ENCODE assay signal across 12 mouse cellular contexts in genomic region chr17:56511707-56512090, GRCm38 (mm10). TPM values are rescaled to one million over a fixed set of nuclear protein-coding genes. Genes with fewer than 3 reads are reported as not detected.
DNase-seq lines count a peak whose midpoint lies in the region; ATAC-seq and TF ChIP-seq lines count a peak whose summit lies in the region.
"Had no signal": no experiment of that assay in that cellular context is flagged by ENCODE, and none has a peak within 500 bp of the region (broad histone marks: within the 10 kb centered on the region; RNA-seq: fewer than 3 reads in every experiment).

No protein-coding gene starts in this region.

- H3K9ac ChIP-seq in kidney, postnatal 0 days (ENCODE audit: low read depth, low read length), result no peak overlapping the region
- 0 out of 2 replicates have a peak overlapping the region, but pooled peaks have one; percentile 20 for H3K9ac ChIP-seq in intestine, embryonic 14.5 days (ENCODE audit: low read length)
- H3K9ac ChIP-seq in neural tube, embryonic 12.5 days, result 0 out of 2 replicates have a peak overlapping the region, but pooled peaks have one; percentile 21

- H3K4me2 ChIP-seq in kidney, postnatal 0 days (ENCODE audit: low read length), result peak overlapping the region; percentile 37
- H3K4me2 ChIP-seq in intestine, embryonic 14.5 days (ENCODE audit: low read length), result peak overlapping the region; percentile 40
- peak overlapping the region; percentile 46 for H3K4me2 ChIP-seq in neural tube, embryonic 12.5 days (replicated peaks)

- 25% methylated on average over 29 of the region's 29 CpGs for WGBS in kidney, postnatal 0 days
- WGBS in forebrain, embryonic 10.5 days, result 23% methylated on average over 29 of the region's 29 CpGs
- 25% methylated on average over 29 of the region's 29 CpGs for WGBS in intestine, embryonic 14.5 days
- WGBS in neural tube, embryonic 12.5 days, result 25% methylated on average over 29 of the region's 29 CpGs

- no peaks in the 10 kb centered on the region for H3K9me3 ChIP-seq in kidney, postnatal 0 days (replicated peaks; ENCODE audit: low read length)
- H3K9me3 ChIP-seq in forebrain, embryonic 10.5 days, result peaks cover 15% of the 10 kb centered on the region
- H3K9me3 ChIP-seq in intestine, embryonic 14.5 days (ENCODE audit: control insufficient read depth, low read length), result no peaks in the 10 kb centered on the region
- 0 out of 2 replicates have a peak, but pooled peaks cover 2% of the 10 kb centered on the region for H3K9me3 ChIP-seq in neural tube, embryonic 12.5 days

- ATAC-seq in kidney, postnatal 0 days (replicated peaks; ENCODE audit: low FRiP score, low read depth), result no peak
- no peak for ATAC-seq in intestine, embryonic 14.5 days (replicated peaks; ENCODE audit: low FRiP score, low TSS enrichment, low read depth)
- no peak for ATAC-seq in neural tube, embryonic 12.5 days (ENCODE audit: low FRiP score, low read depth)
- ATAC-seq: lung, postnatal 0 days had no signal

- H3K4me1 ChIP-seq in kidney, postnatal 0 days (replicated peaks; ENCODE audit: insufficient read depth, low read length), result peaks cover 25% of the 10 kb centered on the region; the same call in 1 of the 2 replicates
- H3K4me1 ChIP-seq in forebrain, embryonic 10.5 days, result peaks cover 76% of the 10 kb centered on the region
- H3K4me1 ChIP-seq in intestine, embryonic 14.5 days (replicated peaks; ENCODE audit: control insufficient read depth, insufficient read depth, low read length), result peaks cover 9% of the 10 kb centered on the region; the same call in 1 of the 2 replicates
- H3K4me1 ChIP-seq in neural tube, embryonic 12.5 days, result peaks cover 52% of the 10 kb centered on the region

- no peak overlapping the region for H3K27ac ChIP-seq in kidney, postnatal 0 days
- peak overlapping the region; percentile 97 for H3K27ac ChIP-seq in forebrain, embryonic 10.5 days
- H3K27ac ChIP-seq in intestine, embryonic 14.5 days (ENCODE audit: low read depth), result no peak overlapping the region
- H3K27ac ChIP-seq in neural tube, embryonic 12.5 days, result no peak overlapping the region

- H3K36me3 ChIP-seq in kidney, postnatal 0 days (ENCODE audit: insufficient read depth, low read length), result no peaks in the 10 kb centered on the region
- H3K36me3 ChIP-seq in forebrain, embryonic 10.5 days (replicated peaks), result no peaks in the 10 kb centered on the region
- H3K36me3 ChIP-seq in intestine, embryonic 14.5 days (ENCODE audit: control insufficient read depth, insufficient read depth, low read length), result no peaks in the 10 kb centered on the region
- H3K36me3 ChIP-seq in neural tube, embryonic 12.5 days, result no peaks in the 10 kb centered on the region

- peaks cover 28% of the 10 kb centered on the region for H3K27me3 ChIP-seq in kidney, postnatal 0 days (ENCODE audit: insufficient read depth, low read length)
- H3K27me3 ChIP-seq in forebrain, embryonic 10.5 days (ENCODE audit: poor library complexity, severe bottlenecking), result peaks cover 87% of the 10 kb centered on the region
- H3K27me3 ChIP-seq in intestine, embryonic 14.5 days (replicated peaks; ENCODE audit: control insufficient read depth, insufficient read depth, low read length), result peaks cover 65% of the 10 kb centered on the region
- peaks cover 44% of the 10 kb centered on the region for H3K27me3 ChIP-seq in neural tube, embryonic 12.5 days (replicated peaks)

- H3K4me3 ChIP-seq in kidney, postnatal 0 days (replicated peaks; ENCODE audit: low read depth, low read length), result peak overlapping the region; percentile 24; the same call in 1 of the 2 replicates
- H3K4me3 ChIP-seq in forebrain, embryonic 10.5 days, result peak overlapping the region; percentile 38
- peak overlapping the region; percentile 24 for H3K4me3 ChIP-seq in intestine, embryonic 14.5 days (ENCODE audit: low read depth, low read length)
- H3K4me3 ChIP-seq in neural tube, embryonic 12.5 days, result peak overlapping the region; percentile 21
- H3K4me3 ChIP-seq: erythroblast, embryonic 14.5 days had no signal

- no peak for TF ChIP-seq CTCF in kidney, postnatal 0 days (IDR thresholded peaks at IDR 0.05; ENCODE audit: low read depth)

- DNase-seq in kidney, postnatal 0 days (ENCODE audit: low spot score), result no peak
- no peak for DNase-seq in kidney, postnatal 25 days
- DNase-seq in forebrain, embryonic 10.5 days (ENCODE audit: extremely low spot score, low spot score), result no peak
- DNase-seq in intestine, embryonic 14.5 days (ENCODE audit: low spot score), result no peak
- no peak for DNase-seq in frontal cortex, postnatal 14 days (ENCODE audit: low spot score in 2 of 2)
- no peak for DNase-seq in lung, postnatal 4 days
- no peak for DNase-seq in cerebellum, adult 18-20 months
- DNase-seq: kidney, adult 2 months; right cerebral cortex, postnatal 25 days had no signal

RNA-seq across cellular contexts. Expression of gene Znrf4, which starts 0.5 kb away (rescaled TPM):
- not detected in 2 replicates for polyA plus RNA-seq in kidney, postnatal 0 days (2015; fragmentation: Nextera tagmentation; extraction: Ambion mirVana)
- not detected in 2 replicates for polyA plus RNA-seq in forebrain, embryonic 10.5 days (2016; fragmentation: Nextera tagmentation; extraction: Ambion mirVana)
- not detected in 2 replicates for polyA plus RNA-seq in intestine, embryonic 14.5 days (2014; fragmentation: Nextera tagmentation; extraction: Ambion mirVana)
- not detected in 2 replicates for polyA plus RNA-seq in neural tube, embryonic 12.5 days (2016; fragmentation: Nextera tagmentation; extraction: Ambion mirVana)
- polyA plus RNA-seq: erythroblast, embryonic 14.5 days; lung, postnatal 0 days had no signal

RNA-seq across cellular contexts. Expression of gene Ptprs, which starts 35.4 kb away (rescaled TPM):
- 44.7 and 45.3 TPM in 2 replicates for polyA plus RNA-seq in kidney, postnatal 0 days (2015; fragmentation: Nextera tagmentation; extraction: Ambion mirVana)
- 80.3 and 91.5 TPM in 2 replicates for polyA plus RNA-seq in forebrain, embryonic 10.5 days (2016; fragmentation: Nextera tagmentation; extraction: Ambion mirVana)
- 94.4 and 99.6 TPM in 2 replicates for polyA plus RNA-seq in intestine, embryonic 14.5 days (2014; fragmentation: Nextera tagmentation; extraction: Ambion mirVana)
- 294 and 314 TPM in 2 replicates for polyA plus RNA-seq in neural tube, embryonic 12.5 days (2016; fragmentation: Nextera tagmentation; extraction: Ambion mirVana)

RNA-seq across cellular contexts. Expression of gene Gm20219, which starts 42.5 kb away (rescaled TPM):
- polyA plus RNA-seq in kidney, postnatal 0 days (2015; fragmentation: Nextera tagmentation; extraction: Ambion mirVana), result 0.93 and 1.1 TPM in 2 replicates
- 1.1 and 1.3 TPM in 2 replicates for polyA plus RNA-seq in forebrain, embryonic 10.5 days (2016; fragmentation: Nextera tagmentation; extraction: Ambion mirVana)
- 2.2 and 2.8 TPM in 2 replicates for polyA plus RNA-seq in intestine, embryonic 14.5 days (2014; fragmentation: Nextera tagmentation; extraction: Ambion mirVana)
- 1.1 and 1.4 TPM in 2 replicates for polyA plus RNA-seq in neural tube, embryonic 12.5 days (2016; fragmentation: Nextera tagmentation; extraction: Ambion mirVana)
